Mouse (Mus musculus) spleen, adult 2 months (tissue): ENCODE data around the gene Ryr1. TPM values are rescaled to one million over a fixed set of nuclear protein-coding genes. Genes with fewer than 3 reads are reported as not detected.

Source experiments
- DNase-seq, 2 experiments: peaks; one replicate each; pipeline versions ENCODE4 v3.0.0 to v3.0.0-alpha.2; 2012 to 2021; ENCODE audit warnings: low spot score in 2 of 2, low read depth in 1 of 2
- H3K27ac ChIP-seq: fragments of 200-500 bp; 2 replicates; pipeline ENCODE4 v1.5.1; 2012; ENCODE audit warnings: low read length, inconsistent platforms; ENCODE audit not compliant: insufficient read depth
- H3K27me3 ChIP-seq: fragments of 200-500 bp; 2 replicates; pipeline ENCODE4 v1.6.1; 2012; ENCODE audit warnings: mild to moderate bottlenecking, moderate library complexity, low read length, inconsistent platforms; ENCODE audit not compliant: control insufficient read depth, insufficient read depth
- H3K36me3 ChIP-seq: fragments of 200-500 bp; 2 replicates; pipeline ENCODE4 v1.6.1; 2012; ENCODE audit warnings: mild to moderate bottlenecking, low read length, inconsistent platforms; ENCODE audit not compliant: control insufficient read depth, insufficient read depth
- H3K4me1 ChIP-seq: fragments of 200-500 bp; 2 replicates; pipeline ENCODE4 v1.6.1; 2011; ENCODE audit warnings: inconsistent platforms; ENCODE audit not compliant: control insufficient read depth, insufficient read depth, insufficient read length
- H3K4me3 ChIP-seq: fragments of 200-500 bp; 2 replicates; pipeline ENCODE4 v1.5.1; 2011; ENCODE audit warnings: mild to moderate bottlenecking, inconsistent platforms; ENCODE audit not compliant: insufficient read depth, insufficient read length; ENCODE audit errors: extremely low read depth
- CTCF ChIP-seq: fragments of 200-500 bp; IDR thresholded peaks from 2 replicates; pipeline ENCODE4 v1.5.1; 2011; ENCODE audit warnings: mild to moderate bottlenecking, inconsistent platforms; ENCODE audit not compliant: insufficient read depth, insufficient read length, insufficient replicate concordance; ENCODE audit errors: extremely low read depth
- POLR2A ChIP-seq: fragments of 200-500 bp; IDR thresholded peaks from 2 replicates; pipeline ENCODE4 v1.6.1; 2011; ENCODE audit warnings: low read depth, low read length, inconsistent platforms
- WGBS: fragments of 180-500 bp; shearing (Covaris S2); methylation state at CpG from one replicate; pipeline ENCODE4 v1.1.7; 2018; 5-methylcytosine and 5-hydroxymethylcytosine counted together
- polyA plus RNA-seq: library from polyadenylated mRNA; depleted of rRNA; stranded (reverse); fragments of >200 nt; gene quantifications from 2 replicates; pipeline ENCODE4 v1.2.3, GENCODE M21; 2012

The Ryr1 gene
- polyA plus RNA-seq, 1 experiment: 0.27 TPM

DNA sequence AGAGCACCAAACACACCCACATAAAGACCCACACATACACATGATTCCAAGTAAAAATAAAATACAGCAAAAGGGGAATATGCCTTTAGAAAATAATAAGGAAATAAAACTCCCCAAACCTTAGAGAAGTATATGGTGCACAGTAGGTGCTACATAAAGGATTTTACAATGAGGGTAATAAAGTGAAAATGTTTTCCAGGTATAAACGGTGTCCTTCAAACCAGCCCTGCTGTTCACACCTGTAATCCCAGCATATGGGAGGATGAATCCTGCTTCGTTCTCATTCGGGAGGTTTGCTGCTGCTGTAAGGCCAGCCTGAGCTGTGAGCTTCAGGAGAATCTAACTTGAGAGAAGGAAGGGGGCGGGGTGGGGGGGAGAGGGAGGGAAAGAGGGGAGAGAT lies 9.3 kb upstream of the Ryr1 start:
- H3K27me3 ChIP-seq: no peaks in the 10 kb centered on the region; the same call in 1 of the 2 replicates
- DNase-seq: no peak
- H3K36me3 ChIP-seq: no peaks in the 10 kb centered on the region
- no peak overlapping the region for H3K27ac ChIP-seq
- H3K4me1 ChIP-seq: peaks cover 2% of the 10 kb centered on the region
- 1% methylated on average over 3 of the region's 4 CpGs for WGBS
- no peak for TF ChIP-seq CTCF
- H3K4me3 ChIP-seq: peak overlapping the region; percentile 24; the same call in 1 of the 2 replicates

DNA sequence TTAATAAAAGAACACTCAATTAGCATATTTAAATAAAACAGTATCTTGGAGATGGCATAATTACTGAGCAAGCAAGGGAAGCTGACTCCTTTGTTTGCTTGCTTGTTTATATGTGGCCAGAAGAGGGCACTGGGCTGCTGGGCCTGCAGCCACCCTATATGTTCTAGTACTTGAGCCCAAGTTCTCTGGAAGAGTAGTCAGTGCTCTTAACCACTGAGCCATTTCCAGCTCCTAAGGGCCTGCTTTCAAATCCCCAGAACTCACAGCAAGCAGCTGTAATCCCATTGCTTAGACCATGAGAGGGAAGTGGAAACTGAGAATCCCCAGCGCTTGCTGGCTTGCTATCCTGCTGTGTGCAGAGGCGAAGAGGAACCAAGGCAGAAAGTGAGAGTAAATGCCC lies 3.7 kb upstream of the Ryr1 start:
- WGBS: 59% methylated on average over 2 of the region's 2 CpGs

DNA sequence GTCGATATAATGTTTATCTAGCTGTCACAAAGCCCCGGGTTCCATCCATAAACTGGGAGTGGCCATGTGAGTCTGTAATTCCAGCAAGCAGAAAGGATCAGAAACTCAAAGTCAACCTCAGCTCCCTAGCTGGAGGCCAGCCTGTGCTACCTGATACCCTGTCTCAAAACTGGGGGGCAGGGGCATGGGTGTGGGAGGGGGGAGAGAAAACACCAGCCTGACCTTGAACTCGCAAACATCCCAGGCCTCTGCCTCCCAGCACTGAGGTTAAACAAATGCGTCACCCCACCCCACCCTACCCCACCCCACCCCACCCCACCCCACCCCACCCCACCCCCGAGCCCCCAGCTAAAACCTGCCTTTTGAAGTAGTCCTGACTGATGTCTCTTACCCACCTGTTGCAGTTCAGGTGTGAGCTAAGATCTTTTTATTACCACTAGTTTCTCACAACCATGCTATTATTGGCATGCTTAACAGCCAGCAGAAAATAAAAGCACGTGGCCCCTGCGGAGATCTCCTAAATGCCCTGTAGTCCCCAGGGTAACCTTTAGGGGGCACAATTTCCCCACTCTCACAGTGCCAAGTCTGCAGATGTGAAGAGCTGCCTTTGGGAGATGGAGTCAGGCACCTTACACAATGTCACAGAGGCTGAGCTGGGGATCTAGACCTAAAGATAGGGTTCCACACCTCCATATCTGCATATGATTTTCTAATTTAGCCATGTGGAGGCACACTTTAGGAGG lies 1.4 kb upstream of the Ryr1 start:
- 34% methylated on average over 7 of the region's 7 CpGs for WGBS
- no peak for TF ChIP-seq POLR2A
- TF ChIP-seq CTCF: peak; percentile 70; the same call in 1 of the 2 replicates
- Histone ChIP-seq H3K27me3 (peaks cover 2% of the 10 kb centered on the region; the same call in 1 of the 2 replicates), H3K36me3 (no peaks in the 10 kb centered on the region), H3K4me3 (no peak overlapping the region), H3K27ac (no peak overlapping the region), H3K4me1 (no peaks in the 10 kb centered on the region; the same call in 1 of the 2 replicates)
- DNase-seq: peak; percentile 65 to 74

More for the DNA sequence above, 3.7 kb upstream of the Ryr1 start:
- Histone ChIP-seq H3K4me3 (no peak overlapping the region), H3K36me3 (no peaks in the 10 kb centered on the region), H3K27me3 (peaks cover 2% of the 10 kb centered on the region; the same call in 1 of the 2 replicates), H3K4me1 (no peaks in the 10 kb centered on the region; the same call in 1 of the 2 replicates), H3K27ac (no peak overlapping the region)
- no peak for DNase-seq
- TF ChIP-seq POLR2A (no peak), CTCF (peak; percentile 39; the same call in 1 of the 2 replicates)

DNA sequence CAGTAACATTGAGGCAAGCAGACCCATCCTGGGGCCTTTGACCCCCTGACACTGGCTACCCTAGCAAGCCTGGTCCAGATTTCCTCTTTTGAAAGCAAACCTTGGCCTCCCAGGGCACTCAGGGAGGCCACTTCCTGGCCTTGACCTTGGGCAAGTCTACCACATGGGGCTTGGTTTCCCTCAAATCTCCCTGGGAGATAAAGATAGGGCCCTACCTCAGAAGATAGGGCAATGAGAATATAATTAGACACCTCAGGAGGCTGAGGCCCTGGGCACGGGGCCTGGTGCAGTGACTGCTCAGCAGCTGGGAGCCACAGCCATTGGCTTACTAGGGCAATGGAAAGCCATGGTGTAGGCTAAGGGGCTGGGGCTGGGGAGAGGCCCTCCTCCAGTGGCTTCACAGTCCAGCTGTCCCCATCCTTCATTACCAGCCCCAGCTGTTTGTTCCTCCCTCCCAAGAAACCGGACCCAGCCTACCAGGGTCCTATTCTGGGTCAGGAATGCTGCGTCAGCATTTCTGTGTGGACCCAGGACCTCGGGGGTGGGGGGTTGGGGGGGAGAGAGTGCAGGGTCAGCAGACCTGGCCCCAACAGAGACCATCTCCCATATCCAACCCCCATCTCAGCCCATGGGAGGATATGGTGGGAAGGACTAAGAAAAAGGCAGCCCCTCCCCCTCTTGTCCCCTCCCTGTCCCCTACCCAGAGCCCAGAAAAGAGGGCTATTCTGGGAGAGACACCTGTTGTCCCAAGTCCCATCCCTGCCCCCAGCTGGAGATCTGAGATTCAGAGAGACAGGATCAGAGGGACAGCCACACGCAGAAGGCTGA lies 1.2 kb downstream of the Ryr1 start:
- 52% methylated on average over 5 of the region's 5 CpGs for WGBS

DNA sequence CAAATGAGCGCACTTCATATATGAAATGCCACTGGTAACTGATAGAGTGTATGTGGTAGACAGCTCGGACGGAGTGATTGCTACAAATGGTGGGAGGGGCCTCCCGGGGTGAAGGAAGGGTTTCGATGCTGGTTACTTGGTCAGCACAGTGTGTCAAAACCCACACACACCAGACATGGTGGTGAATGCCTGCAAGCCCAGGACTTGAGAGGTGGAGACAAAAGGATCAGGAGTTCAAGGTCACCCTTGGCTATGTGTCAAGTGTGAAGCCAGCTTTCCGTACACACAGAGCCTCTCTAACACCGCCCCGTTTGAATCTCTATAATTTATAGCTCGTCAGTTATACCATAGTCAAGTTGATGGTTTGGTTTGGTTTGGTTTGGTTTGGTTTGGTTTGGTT lies 2.2 kb downstream of the Ryr1 start:
- H3K27ac ChIP-seq: no peak overlapping the region
- no peaks in the 10 kb centered on the region; the same call in 1 of the 2 replicates for H3K4me1 ChIP-seq
- H3K27me3 ChIP-seq: peaks cover 2% of the 10 kb centered on the region; the same call in 1 of the 2 replicates
- TF ChIP-seq POLR2A: no peak
- no peak for TF ChIP-seq CTCF
- no peaks in the 10 kb centered on the region for H3K36me3 ChIP-seq
- 89% methylated on average over 9 of the region's 9 CpGs for WGBS
- H3K4me3 ChIP-seq: no peak overlapping the region
- no peak for DNase-seq

More for the DNA sequence above, 1.2 kb downstream of the Ryr1 start:
- TF ChIP-seq CTCF (no peak), POLR2A (no peak)
- H3K4me3 ChIP-seq: no peak overlapping the region
- H3K36me3 ChIP-seq: no peaks in the 10 kb centered on the region
- H3K4me1 ChIP-seq: no peaks in the 10 kb centered on the region; the same call in 1 of the 2 replicates
- H3K27me3 ChIP-seq: peaks cover 2% of the 10 kb centered on the region; the same call in 1 of the 2 replicates
- no peak for DNase-seq
- H3K27ac ChIP-seq: no peak overlapping the region

DNA sequence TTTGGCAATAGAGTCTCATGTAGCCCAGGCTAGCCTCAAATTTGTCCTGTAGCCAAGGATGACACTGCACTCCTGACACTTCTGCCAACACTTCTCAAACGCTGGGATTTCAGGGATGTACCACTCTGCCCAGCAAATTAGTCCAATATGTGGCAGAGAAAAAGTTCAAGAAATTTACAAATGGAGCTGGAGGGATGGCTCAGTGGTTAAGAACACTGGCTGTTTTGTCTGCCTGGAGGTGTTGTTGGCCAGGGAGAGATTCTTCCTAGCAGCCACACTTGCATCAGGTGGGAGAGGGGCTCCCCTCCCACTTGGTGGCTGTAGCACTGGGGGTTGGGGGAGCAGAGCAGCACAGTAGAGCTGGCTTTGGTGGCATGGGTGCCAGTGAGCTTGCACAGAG lies 5.5 kb downstream of the Ryr1 start:
- no peak overlapping the region for H3K4me3 ChIP-seq
- WGBS: 79% methylated on average over 1 of the region's 1 CpGs
- H3K4me1 ChIP-seq: no peaks in the 10 kb centered on the region
- DNase-seq: no peak
- TF ChIP-seq POLR2A (no peak), CTCF (no peak)
- no peaks in the 10 kb centered on the region; the same call in 1 of the 2 replicates for H3K27me3 ChIP-seq
- H3K36me3 ChIP-seq: no peaks in the 10 kb centered on the region
- H3K27ac ChIP-seq: no peak overlapping the region
